Mouse (Mus musculus) myocyte (in vitro differentiated cells): ENCODE measurements at regions not wholly inside any gene's neighbourhood (a gene's known extent, or its start where the extent isn't known, plus 50 kb on each side); places are given as distances from the start of the nearest gene placed in this dataset.

ENCODE experiments used
- CEBPB ChIP-seq: IDR thresholded peaks from 2 replicates; pipeline ENCODE4 v1.6.1; 2011; ENCODE audit warnings: mild to moderate bottlenecking, moderate library complexity; ENCODE audit not compliant: poor library complexity, insufficient read depth, severe bottlenecking
- E2F4 ChIP-seq: IDR thresholded peaks from one replicate; pipeline ENCODE4 v1.6.1; 2011; ENCODE audit warnings: mild to moderate bottlenecking, control low read depth, moderate library complexity; ENCODE audit not compliant: insufficient read depth
- MAX ChIP-seq: IDR thresholded peaks from one replicate; pipeline ENCODE4 v1.6.1; 2011; ENCODE audit warnings: low read depth, mild to moderate bottlenecking, control low read depth
- MYOD1 ChIP-seq, 3 experiments: IDR thresholded peaks; one replicate each; pipeline ENCODE4 v1.6.1; 2011; ENCODE audit warnings: control low read depth in 2 of 3, low read depth in 2 of 3, mild to moderate bottlenecking in 2 of 3, moderate library complexity in 1 of 3; ENCODE audit not compliant: insufficient read length in 2 of 3, control insufficient read depth in 1 of 3
- MYOG ChIP-seq, 3 experiments: IDR thresholded peaks; one replicate each; pipeline ENCODE4 v1.6.1; 2011; ENCODE audit warnings: control low read depth in 2 of 3, low read depth in 2 of 3, mild to moderate bottlenecking in 2 of 3; ENCODE audit not compliant: insufficient read length in 2 of 3, control insufficient read depth in 1 of 3, insufficient read depth in 1 of 3
- POLR2A ChIP-seq: IDR thresholded peaks from one replicate; pipeline ENCODE4 v1.6.1; 2011; ENCODE audit warnings: low read depth, mild to moderate bottlenecking, control low read depth, moderate library complexity; ENCODE audit not compliant: insufficient read length
- POLR2AphosphoS2 ChIP-seq: IDR thresholded peaks from one replicate; pipeline ENCODE4 v1.6.1; 2011; ENCODE audit warnings: low read depth, control low read depth; ENCODE audit not compliant: insufficient read length
- SRF ChIP-seq: IDR thresholded peaks from one replicate; pipeline ENCODE4 v1.6.1; 2011; ENCODE audit warnings: low read depth; ENCODE audit not compliant: control insufficient read depth, insufficient read length
- TCF12 ChIP-seq: IDR thresholded peaks from one replicate; pipeline ENCODE4 v1.6.1; 2011; ENCODE audit warnings: mild to moderate bottlenecking, control low read depth; ENCODE audit not compliant: poor library complexity, insufficient read depth, severe bottlenecking
- USF1 ChIP-seq: IDR thresholded peaks from one replicate; pipeline ENCODE4 v1.6.1; 2011; ENCODE audit warnings: low read depth, mild to moderate bottlenecking, control low read depth, moderate library complexity

DNA sequence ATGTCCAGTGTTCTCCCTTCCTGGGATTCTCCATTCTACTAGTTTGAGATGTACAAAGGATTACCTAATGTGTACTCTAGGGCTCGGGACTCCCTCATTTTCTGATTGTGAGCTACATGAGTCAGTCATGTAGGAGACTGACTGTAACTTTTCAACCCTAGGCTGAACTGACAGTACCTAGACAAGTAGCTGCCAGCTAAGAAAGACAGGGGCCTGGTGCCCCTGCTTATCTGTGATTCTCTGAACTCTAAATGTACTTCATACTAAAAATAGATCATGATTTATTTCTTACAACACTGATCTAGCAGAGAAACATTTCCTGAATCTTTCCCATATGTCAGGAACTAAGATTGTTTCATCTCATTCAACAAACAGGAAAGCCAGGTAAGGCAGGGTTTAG is 125.9 kb upstream of the Gm10181 start:
- TF ChIP-seq MYOD1 (IDR thresholded peaks at IDR 0.05; ENCODE audit: control insufficient read depth in 1 of 3, insufficient read length in 2 of 3, low read depth in 2 of 3) = no peak
- no peak for TF ChIP-seq E2F4
- TF ChIP-seq USF1 = no peak
- TF ChIP-seq TCF12 = no peak
- no peak for TF ChIP-seq POLR2A
- no peak for TF ChIP-seq MYOG (IDR thresholded peaks at IDR 0.05; ENCODE audit: control insufficient read depth in 1 of 3, insufficient read depth in 1 of 3, insufficient read length in 2 of 3, low read depth in 2 of 3)
- TF ChIP-seq CEBPB = no peak
- no peak for TF ChIP-seq SRF
- no peak for TF ChIP-seq POLR2AphosphoS2
- no peak for TF ChIP-seq MAX
